Mouse (Mus musculus) forebrain, embryonic 14.5 days (tissue): ENCODE measurements around the gene Glmp. TPM values are rescaled to one million over a fixed set of nuclear protein-coding genes. Genes with fewer than 3 reads are reported as not detected.
"Not testable (repeated sequence)": the region's sequence is repeated elsewhere in the genome, so short reads cannot be mapped to it uniquely, and the experiment has no call there.

Source experiments
- ATAC-seq: fragments of 200-750 bp; cut with Nextera tagmentation; 2 replicates; pipeline ENCODE4 v1.8.0; 2017; ENCODE audit warnings: mild to moderate bottlenecking, moderate library complexity
- DNase-seq: peaks from one replicate; pipeline ENCODE4 v3.0.0-alpha.2; 2015; ENCODE audit warnings: low spot score
- H3K27ac ChIP-seq: fragments of 300-500 bp; sonication (generic); 2 replicates; pipeline ENCODE4 v1.5.1; 2014; ENCODE audit warnings: low read depth, mild to moderate bottlenecking, control low read depth, low read length, moderate library complexity
- H3K27me3 ChIP-seq: fragments of 300-500 bp; sonication (generic); replicated peaks from 2 replicates; pipeline ENCODE4 v1.6.1; 2014; ENCODE audit warnings: low read length, control low read depth, mixed read lengths; ENCODE audit not compliant: control insufficient read depth, insufficient read depth
- H3K36me3 ChIP-seq: fragments of 300-500 bp; sonication (generic); 2 replicates; pipeline ENCODE4 v1.6.1; 2014; ENCODE audit warnings: low read length, control low read depth; ENCODE audit not compliant: control insufficient read depth, insufficient read depth
- H3K4me1 ChIP-seq: fragments of 300-500 bp; sonication (generic); 2 replicates; pipeline ENCODE4 v1.6.1; 2014; ENCODE audit warnings: antibody characterized with exemption, low read length, control low read depth; ENCODE audit not compliant: control insufficient read depth, insufficient read depth
- H3K4me2 ChIP-seq: fragments of 300-500 bp; sonication (generic); 2 replicates; pipeline ENCODE4 v1.6.1; 2014; ENCODE audit warnings: mild to moderate bottlenecking, control low read depth, low read length
- H3K4me3 ChIP-seq: fragments of 300-500 bp; sonication (generic); 2 replicates; pipeline ENCODE4 v1.5.1; 2014; ENCODE audit warnings: low read depth, low read length, control low read depth
- H3K9ac ChIP-seq: fragments of 300-500 bp; sonication (generic); 2 replicates; pipeline ENCODE4 v1.6.1; 2014; ENCODE audit warnings: mild to moderate bottlenecking, low read length, control low read depth, moderate library complexity
- H3K9me3 ChIP-seq: fragments of 300-500 bp; sonication (generic); replicated peaks from 2 replicates; pipeline ENCODE4 v1.6.1; 2016; ENCODE audit warnings: low read length, control low read depth, mixed read lengths; ENCODE audit not compliant: control insufficient read depth
- WGBS: fragments of 180-500 bp; shearing (Covaris S2); extraction: QIAGEN DNeasy Blood & Tissue Kit; methylation state at CpG from one replicate; pipeline ENCODE4 v1.1.7; 2014; 5-methylcytosine and 5-hydroxymethylcytosine counted together
- polyA plus RNA-seq: library from polyadenylated mRNA; unstranded; fragments of >200 nt; fragmentation: Nextera tagmentation; extraction: Ambion mirVana; gene quantifications from 2 replicates; pipeline ENCODE4 v1.2.1, GENCODE M21; 2014

Gene Glmp
- polyA plus RNA-seq, 1 experiment from 2014 or later = 63.4 TPM

GRCm38 (mm10) chr3:88288133-88288713 lies 36.6 kb upstream of the Glmp start:
- not testable (repeated sequence) for H3K36me3 ChIP-seq, H3K4me1 ChIP-seq, H3K4me3 ChIP-seq, H3K9me3 ChIP-seq, H3K27ac ChIP-seq, H3K27me3 ChIP-seq, H3K9ac ChIP-seq, ATAC-seq, H3K4me2 ChIP-seq, DNase-seq
- 71% methylated on average over 8 of the region's 10 CpGs for WGBS

GRCm38 (mm10) chr3:88291970-88292369 lies 32.9 kb upstream of the Glmp start:
- H3K4me2 ChIP-seq = no peak overlapping the region
- H3K4me3 ChIP-seq = no peak overlapping the region
- ATAC-seq = no peak
- no peaks in the 10 kb centered on the region for H3K9me3 ChIP-seq
- 33% methylated on average over 4 of the region's 4 CpGs for WGBS
- H3K36me3 ChIP-seq = 0 out of 2 replicates have a peak, but pooled peaks cover 3% of the 10 kb centered on the region
- no peak overlapping the region for H3K9ac ChIP-seq
- no peaks in the 10 kb centered on the region for H3K27me3 ChIP-seq
- 0 out of 2 replicates have a peak, but pooled peaks cover 3% of the 10 kb centered on the region for H3K4me1 ChIP-seq
- DNase-seq = peak; percentile 30
- no peak overlapping the region for H3K27ac ChIP-seq

GRCm38 (mm10) chr3:88295272-88295671 lies 29.6 kb upstream of the Glmp start:
- peaks cover 16% of the 10 kb centered on the region; the same call in 1 of the 2 replicates for H3K4me1 ChIP-seq
- peak overlapping the region; percentile 67 for H3K4me2 ChIP-seq
- DNase-seq, H3K9me3 ChIP-seq, H3K27me3 ChIP-seq, ATAC-seq, H3K27ac ChIP-seq: not testable (repeated sequence)
- peaks cover 17% of the 10 kb centered on the region for H3K36me3 ChIP-seq
- WGBS = 63% methylated on average over 1 of the region's 1 CpGs
- H3K4me3 ChIP-seq = peak overlapping the region; percentile 80; the same call in 1 of the 2 replicates
- H3K9ac ChIP-seq = peak overlapping the region; percentile 54

- Histone ChIP-seq H3K27me3 (no peaks in the 10 kb centered on the region), H3K9ac (peak overlapping the region; percentile 54), H3K27ac (peak overlapping the region; percentile 88), H3K9me3 (no peaks in the 10 kb centered on the region), H3K4me2 (peak overlapping the region; percentile 67), H3K4me3 (peak overlapping the region; percentile 80), H3K36me3 (peaks cover 26% of the 10 kb centered on the region), H3K4me1 (peaks cover 16% of the 10 kb centered on the region; the same call in 1 of the 2 replicates)
- peak; percentile 28 for ATAC-seq
- under 1% methylated on average over 12 of the region's 12 CpGs for WGBS
- no peak for DNase-seq
Observed at GRCm38 (mm10) chr3:88296110-88296560, 28.7 kb upstream of the Glmp start.

- Histone ChIP-seq H3K27me3 (no peaks in the 10 kb centered on the region), H3K9ac (peak within 1 kb of the TSS; percentile 89), H3K27ac (peak within 1 kb of the TSS; percentile 91), H3K4me3 (peak within 1 kb of the TSS; percentile 80), H3K4me2 (peak within 1 kb of the TSS; percentile 90), H3K36me3 (peaks cover 32% of the 10 kb centered on the region), H3K4me1 (peaks cover 16% of the 10 kb centered on the region; the same call in 1 of the 2 replicates), H3K9me3 (no peaks in the 10 kb centered on the region)
- ATAC-seq = peak; percentile 99
- 1% methylated on average over 44 of the region's 44 CpGs for WGBS
- DNase-seq = peak; percentile 100
Observed at GRCm38 (mm10) chr3:88296561-88297318, 28.1 kb upstream of the Glmp start, which contains the start of the genes Tsacc and Cct3. Gene Tsacc, minus strand, starts transcription at chr3:88296999. Gene Cct3, plus strand, starts transcription at chr3:88297116.

- H3K9ac ChIP-seq = peak overlapping the region; percentile 89
- H3K36me3 ChIP-seq = peaks cover 38% of the 10 kb centered on the region
- peak overlapping the region; percentile 91 for H3K27ac ChIP-seq
- H3K27me3 ChIP-seq = no peaks in the 10 kb centered on the region
- H3K9me3 ChIP-seq = no peaks in the 10 kb centered on the region
- no peak for ATAC-seq
- no peak for DNase-seq
- WGBS = under 1% methylated on average over 30 of the region's 30 CpGs
- H3K4me3 ChIP-seq = peak overlapping the region; percentile 80
- peak overlapping the region; percentile 90 for H3K4me2 ChIP-seq
- H3K4me1 ChIP-seq = peaks cover 16% of the 10 kb centered on the region; the same call in 1 of the 2 replicates
Observed at GRCm38 (mm10) chr3:88297321-88297851, 27.4 kb upstream of the Glmp start.

- no peak overlapping the region for H3K4me3 ChIP-seq
- DNase-seq = no peak
- H3K27me3 ChIP-seq = no peaks in the 10 kb centered on the region
- no peaks in the 10 kb centered on the region for H3K9me3 ChIP-seq
- no peak overlapping the region for H3K9ac ChIP-seq
- H3K4me1 ChIP-seq = peaks cover 16% of the 10 kb centered on the region; the same call in 1 of the 2 replicates
- WGBS = 93% methylated on average over 1 of the region's 1 CpGs
- no peak for ATAC-seq
- H3K4me2 ChIP-seq = no peak overlapping the region
- peaks cover 51% of the 10 kb centered on the region for H3K36me3 ChIP-seq
- no peak overlapping the region for H3K27ac ChIP-seq
Observed at GRCm38 (mm10) chr3:88299172-88299571, 25.7 kb upstream of the Glmp start.

GRCm38 (mm10) chr3:88328956-88329355 lies 4.1 kb downstream of the Glmp start:
- H3K4me1 ChIP-seq = peaks cover 7% of the 10 kb centered on the region
- no peaks in the 10 kb centered on the region for H3K27me3 ChIP-seq
- H3K36me3 ChIP-seq = peaks cover 12% of the 10 kb centered on the region; the same call in 1 of the 2 replicates
- no peaks in the 10 kb centered on the region for H3K9me3 ChIP-seq
- ATAC-seq = no peak
- H3K4me3 ChIP-seq = no peak overlapping the region
- WGBS = 88% methylated on average over 5 of the region's 5 CpGs
- no peak overlapping the region for H3K4me2 ChIP-seq
- H3K27ac ChIP-seq = no peak overlapping the region
- no peak for DNase-seq
- H3K9ac ChIP-seq = no peak overlapping the region
